Mouse (Mus musculus) monocyte, adult 5-6 weeks (primary cell): ENCODE measurements around the gene Cln5. TPM values are rescaled to one million over a fixed set of nuclear protein-coding genes. Genes with fewer than 3 reads are reported as not detected.

Source experiments
- ATAC-seq: fragments of 153-309, 156-312 bp; replicated peaks from 2 replicates; pipeline ENCODE4 v1.8.0; 2017; ENCODE audit warnings: mild to moderate bottlenecking; ENCODE audit not compliant: low TSS enrichment, insufficient number of reproducible peaks, severe bottlenecking, poor library complexity, low FRiP score
- total RNA-seq: library from RNA; stranded (forward); fragments of 200-1000, 200-491, 200-594 nt; gene quantifications from 3 replicates; pipeline ENCODE4 v1.2.3, GENCODE M21; 2017

The Cln5 gene
- total RNA-seq, 1 experiment from 2014 or later: 63.7 TPM

DNA sequence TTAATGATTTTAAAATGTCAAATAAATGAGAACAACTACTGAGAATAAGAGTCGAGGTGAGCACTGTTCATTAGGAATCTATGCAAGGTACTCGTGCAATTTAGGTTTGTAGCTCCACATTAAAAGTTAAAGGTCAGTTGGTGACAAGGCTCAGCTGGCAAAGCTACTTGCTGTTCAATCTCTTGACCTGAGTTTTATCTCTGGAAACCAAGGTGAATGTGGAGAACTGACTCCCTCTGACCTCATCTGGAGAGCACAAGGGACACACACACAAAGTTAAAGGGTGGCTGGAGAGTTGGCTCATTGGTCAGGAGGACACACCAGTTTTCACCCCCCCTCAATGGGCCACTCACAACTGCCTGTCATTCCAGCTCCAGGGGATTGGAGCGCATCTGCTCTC, 31.2 kb downstream of the Cln5 start:
- no peak for ATAC-seq

GRCm38 (mm10) chr14:103102246-103102645, 32.2 kb downstream of the Cln5 start:
- ATAC-seq: no peak

DNA sequence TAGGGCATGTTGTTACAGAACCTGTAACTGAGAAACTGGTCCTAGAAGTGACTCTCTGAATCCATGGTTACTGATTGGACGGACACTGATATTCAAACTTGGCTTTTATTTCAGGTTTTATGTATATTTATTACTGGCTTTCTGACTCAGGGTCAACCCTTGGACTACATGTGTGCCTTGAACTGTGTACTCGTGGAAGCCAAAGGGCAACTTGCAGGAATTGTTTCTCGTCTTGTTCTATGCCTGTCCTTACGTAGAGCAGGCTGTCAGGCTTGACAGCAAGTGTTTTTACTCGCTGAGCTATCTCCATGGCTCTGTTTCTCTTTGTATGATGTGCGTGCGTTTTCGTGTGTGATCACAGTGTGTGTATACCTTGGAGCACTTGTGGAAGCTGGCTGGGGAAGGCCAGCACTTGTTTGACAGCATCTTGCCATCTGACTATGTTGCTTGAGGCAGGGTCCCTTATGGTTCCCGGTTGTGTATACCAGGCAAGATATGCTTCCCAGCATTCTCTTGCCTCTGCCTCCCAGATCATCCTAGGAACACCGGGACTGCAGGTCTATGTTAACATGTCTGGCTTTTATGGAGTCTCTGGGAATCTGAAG, 32.8 kb downstream of the Cln5 start:
- ATAC-seq: no peak

- ATAC-seq: no peak
Observed at GRCm38 (mm10) chr14:103106301-103106700, 36.3 kb downstream of the Cln5 start.

GRCm38 (mm10) chr14:103109971-103110370, 40.0 kb downstream of the Cln5 start:
- ATAC-seq: no peak

DNA sequence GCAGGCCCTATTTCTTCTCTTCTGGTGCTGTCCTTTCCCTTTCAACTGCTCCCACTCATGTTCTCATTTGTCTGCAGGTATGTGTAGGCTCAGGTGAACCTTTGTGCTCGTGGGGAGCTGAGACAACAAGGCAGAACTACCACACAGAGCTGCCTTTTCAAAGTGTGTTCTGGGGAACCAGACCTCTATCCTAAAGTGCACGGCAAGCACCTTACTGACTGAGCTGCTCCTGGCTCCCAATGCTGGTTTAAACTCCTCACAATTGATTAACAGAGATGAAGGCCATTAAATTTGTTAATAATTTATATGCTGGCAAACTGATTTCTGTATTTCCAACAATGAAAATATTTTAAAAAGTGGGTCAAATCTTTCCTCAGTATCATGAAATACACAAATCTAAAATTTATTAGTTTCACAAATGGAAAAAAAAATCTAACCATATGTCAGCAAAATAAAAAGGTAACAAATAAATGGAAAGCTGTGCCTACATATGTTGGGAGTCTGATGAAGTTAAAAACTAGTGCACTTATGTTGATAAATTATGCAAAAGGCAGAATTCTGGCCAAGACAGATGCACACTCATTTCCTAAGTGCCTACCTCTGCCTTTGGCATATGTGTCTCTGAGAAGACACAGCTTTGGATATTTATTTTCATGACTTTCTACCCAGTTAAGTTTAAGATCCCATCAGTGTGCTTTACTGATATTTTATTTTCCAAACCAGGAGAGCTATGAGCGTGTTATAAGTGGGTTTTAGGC, 42.8 kb downstream of the Cln5 start:
- no peak for ATAC-seq

DNA sequence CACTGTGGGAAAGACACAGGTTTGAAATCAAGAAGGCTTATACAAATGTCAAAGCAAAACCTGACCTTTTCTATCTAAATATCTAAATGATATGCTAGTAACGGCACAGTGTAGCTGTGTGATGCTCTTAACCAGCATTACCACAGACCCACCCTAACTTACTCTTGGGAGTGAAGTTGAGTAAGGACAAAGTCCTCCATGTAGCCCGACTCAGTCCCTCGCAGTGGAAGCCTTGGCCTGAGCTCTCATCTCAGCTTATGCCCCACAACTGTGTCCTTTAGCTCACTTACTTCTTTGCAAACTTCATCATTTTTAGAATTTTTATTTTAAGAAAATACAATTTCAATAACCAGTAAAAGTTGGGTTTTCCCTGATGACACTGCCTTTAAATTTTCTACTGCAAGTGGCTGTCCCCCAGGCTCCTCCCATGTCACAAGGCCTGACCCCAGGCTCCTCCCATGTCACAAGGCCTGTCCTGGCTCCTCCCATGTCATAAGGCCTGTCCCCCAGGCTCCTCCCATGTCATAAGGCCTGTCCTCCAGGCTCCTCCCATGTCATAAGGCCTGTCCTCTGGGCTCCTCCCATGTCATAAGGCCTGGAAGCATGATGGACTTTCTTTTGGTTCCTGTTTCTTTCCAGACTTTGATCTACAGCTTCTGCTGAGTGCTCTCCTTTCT, 45.1 kb downstream of the Cln5 start:
- ATAC-seq: peak; percentile 89

DNA sequence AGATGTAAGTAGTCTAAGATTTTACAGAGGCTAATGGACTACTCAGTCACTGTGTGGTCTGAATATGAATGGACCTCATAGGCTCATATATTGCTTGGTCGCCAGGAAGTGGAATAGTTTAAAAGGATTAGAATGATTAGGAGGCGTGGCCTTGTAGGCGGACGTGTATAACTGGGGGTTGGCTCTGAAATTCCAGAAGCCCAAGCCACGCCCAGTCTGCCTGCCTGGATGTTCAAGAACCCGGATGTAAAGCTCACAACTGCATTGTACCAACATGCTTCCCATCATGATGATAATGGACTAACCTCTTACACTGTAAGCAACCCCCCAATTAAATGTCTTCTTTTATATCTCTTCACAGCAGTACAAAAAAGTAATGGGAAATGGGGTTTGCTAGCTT, 55.7 kb downstream of the Cln5 start:
- ATAC-seq: no peak

Other genes with a start within 250 kb of the Cln5 start
- gene Kctd12, start 87.6 kb upstream of the Cln5 start, total RNA-seq: 144 to 172 TPM (median 153 TPM) in 3 replicates
- 3.1 to 10.1 TPM (median 3.6 TPM) in 3 replicates for gene Acod1, start 23.2 kb upstream of the Cln5 start, total RNA-seq
- gene Fbxl3, start 29.4 kb downstream of the Cln5 start, total RNA-seq: 179 to 209 TPM (median 190 TPM) in 3 replicates